Mouse (Mus musculus): ENCODE data around the gene Krtap6-5. TPM values are rescaled to one million over a fixed set of nuclear protein-coding genes. Genes with fewer than 3 reads are reported as not detected.

The Krtap6-5 gene
- not detected for total RNA-seq (2023)

DNA sequence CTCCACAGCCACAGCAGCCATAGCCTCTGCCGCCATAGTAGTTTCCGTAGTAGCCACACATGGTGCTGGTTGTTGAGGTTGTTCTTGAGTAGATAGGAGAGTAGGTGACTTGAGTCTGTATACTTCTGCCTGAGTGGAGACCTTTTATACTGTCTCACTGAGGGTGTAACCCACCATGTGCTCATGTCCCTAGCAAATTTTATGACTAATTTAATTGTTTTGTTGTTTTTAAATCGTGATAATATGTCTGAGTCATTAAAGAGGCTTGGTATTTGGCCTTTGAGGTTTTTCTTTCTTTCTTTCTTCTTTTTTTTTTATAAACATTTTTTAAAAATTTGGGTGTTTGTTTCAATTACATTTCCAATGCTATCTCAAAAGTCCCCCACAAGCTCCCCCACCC, at the start of gene Krtap6-5:
Gene Krtap6-5 (minus strand): TSS at position 101 of the 400 bp plus-strand sequence.

GRCm38 (mm10) chr16:89063902-89064301, 16.2 kb upstream of the Krtap6-5 start, which contains the start of gene 1110025L11Rik:
TSS of gene 1110025L11Rik (minus strand) at chr16:89064002.

GRCm38 (mm10) chr16:89041372-89041771, 6.3 kb downstream of the Krtap6-5 start, which contains the start of gene Gm10228:
TSS of gene Gm10228 (minus strand) at chr16:89041472.

DNA sequence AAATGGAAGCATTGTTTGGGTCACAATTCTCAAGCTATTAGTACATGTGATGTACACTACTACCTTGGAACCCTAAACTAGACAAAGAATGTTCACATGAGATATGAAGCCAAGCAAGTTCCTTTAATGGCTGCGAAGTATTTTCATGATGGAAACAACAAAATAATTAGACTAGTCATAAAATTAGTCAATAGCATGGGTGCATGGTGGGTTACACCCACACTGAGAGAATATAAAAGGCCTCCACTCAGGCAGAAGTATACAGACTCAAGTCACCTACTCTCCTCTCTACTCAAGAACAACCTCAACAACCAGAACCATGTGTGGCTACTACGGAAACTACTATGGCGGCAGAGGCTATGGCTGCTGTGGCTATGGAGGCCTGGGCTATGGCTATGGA, 16.3 kb downstream of the Krtap6-5 start, which contains the start of gene Krtap6-1:
Gene Krtap6-1 (plus strand): TSS at position 301 of the 400 bp plus-strand sequence.

GRCm38 (mm10) chr16:89014984-89015383, 32.7 kb downstream of the Krtap6-5 start, which contains the start of gene Gm10229:
TSS of gene Gm10229 (plus strand) at chr16:89015284.

DNA sequence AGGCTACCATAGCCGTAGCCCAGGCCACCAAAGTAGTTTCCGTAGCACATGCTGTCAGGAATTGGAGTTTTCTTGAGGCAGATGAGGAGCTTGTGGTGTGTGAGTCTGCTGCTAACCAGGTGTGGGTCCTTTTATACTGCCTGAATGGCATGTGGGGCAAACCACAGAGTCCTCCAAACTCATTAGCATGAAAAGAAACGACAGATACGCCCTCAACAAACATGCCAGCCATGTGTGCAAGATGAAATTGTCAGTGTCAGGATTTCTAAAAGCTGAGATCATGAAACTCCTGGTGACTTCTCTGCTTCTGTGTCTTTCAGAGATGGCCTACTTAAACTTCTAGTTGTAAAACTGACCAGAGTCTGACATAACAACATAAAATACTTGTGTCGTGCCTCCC, 37.0 kb downstream of the Krtap6-5 start, which contains the start of gene Krtap22-2:
Gene Krtap22-2 (minus strand): TSS at position 101 of the 400 bp plus-strand sequence.

Other genes with a start within 250 kb of the Krtap6-5 start
- not detected for gene Gm20741, start 235.7 kb downstream of the Krtap6-5 start, total RNA-seq (2023)
- not detected for gene Krtap15, start 227.7 kb downstream of the Krtap6-5 start, total RNA-seq (2023)
- not detected for gene Krtap14, start 221.7 kb downstream of the Krtap6-5 start, total RNA-seq (2023)
- gene Krtap19-1, start 178.5 kb downstream of the Krtap6-5 start, total RNA-seq (2023) = not detected
- gene Krtap19-2, start 173.6 kb downstream of the Krtap6-5 start, total RNA-seq (2023) = not detected
- not detected for gene Krtap19-3, start 169.8 kb downstream of the Krtap6-5 start, total RNA-seq (2023)
- gene Krtap19-4, start 162.8 kb downstream of the Krtap6-5 start, total RNA-seq (2023) = not detected
- gene Krtap19-5, start 151.4 kb downstream of the Krtap6-5 start, total RNA-seq (2023) = not detected
- not detected for gene Krtap19-9b, start 115.6 kb downstream of the Krtap6-5 start, total RNA-seq (2023)
- not detected for gene Krtap16-3, start 85.0 kb downstream of the Krtap6-5 start, total RNA-seq (2023)
- not detected for gene Krtap22-2, start 37.1 kb downstream of the Krtap6-5 start, total RNA-seq (2023)
- gene Gm10229, start 32.6 kb downstream of the Krtap6-5 start, total RNA-seq (2023) = not detected
- not detected for gene Krtap6-1, start 16.2 kb downstream of the Krtap6-5 start, total RNA-seq (2023)
- gene Gm10228, start 6.4 kb downstream of the Krtap6-5 start, total RNA-seq (2023) = not detected
- gene 1110025L11Rik, start 16.1 kb upstream of the Krtap6-5 start, total RNA-seq (2023) = not detected
- gene Krtap6-3, start 36.1 kb upstream of the Krtap6-5 start, total RNA-seq (2023) = not detected
- gene Gm6358, start 93.0 kb upstream of the Krtap6-5 start, total RNA-seq (2023) = not detected
- not detected for gene Gm10061, start 103.2 kb upstream of the Krtap6-5 start, total RNA-seq (2023)
- not detected for gene Gm9789, start 110.1 kb upstream of the Krtap6-5 start, total RNA-seq (2023)
- not detected for gene Gm7735, start 121.6 kb upstream of the Krtap6-5 start, total RNA-seq (2023)
- gene 1110057P08Rik, start 126.9 kb upstream of the Krtap6-5 start, total RNA-seq (2023) = not detected
- not detected for gene Krtap20-2, start 158.0 kb upstream of the Krtap6-5 start, total RNA-seq (2023)

Measured in T-cell, adult 66 days (primary cell).